Mouse (Mus musculus) spleen, adult 2 months (tissue): ENCODE results near the gene Eef2. TPM values are rescaled to one million over a fixed set of nuclear protein-coding genes. Genes with fewer than 3 reads are reported as not detected.
"Not testable (repeated sequence)": the region's sequence is repeated elsewhere in the genome, so short reads cannot be mapped to it uniquely, and the experiment has no call there.

Source experiments
- DNase-seq, 2 experiments: peaks; one replicate each; pipeline versions ENCODE4 v3.0.0 to v3.0.0-alpha.2; 2012 to 2021; ENCODE audit warnings: low spot score in 2 of 2, low read depth in 1 of 2
- H3K27ac ChIP-seq: fragments of 200-500 bp; 2 replicates; pipeline ENCODE4 v1.5.1; 2012; ENCODE audit warnings: low read length, inconsistent platforms; ENCODE audit not compliant: insufficient read depth
- H3K27me3 ChIP-seq: fragments of 200-500 bp; 2 replicates; pipeline ENCODE4 v1.6.1; 2012; ENCODE audit warnings: mild to moderate bottlenecking, moderate library complexity, low read length, inconsistent platforms; ENCODE audit not compliant: control insufficient read depth, insufficient read depth
- H3K36me3 ChIP-seq: fragments of 200-500 bp; 2 replicates; pipeline ENCODE4 v1.6.1; 2012; ENCODE audit warnings: mild to moderate bottlenecking, low read length, inconsistent platforms; ENCODE audit not compliant: control insufficient read depth, insufficient read depth
- H3K4me1 ChIP-seq: fragments of 200-500 bp; 2 replicates; pipeline ENCODE4 v1.6.1; 2011; ENCODE audit warnings: inconsistent platforms; ENCODE audit not compliant: control insufficient read depth, insufficient read depth, insufficient read length
- H3K4me3 ChIP-seq: fragments of 200-500 bp; 2 replicates; pipeline ENCODE4 v1.5.1; 2011; ENCODE audit warnings: mild to moderate bottlenecking, inconsistent platforms; ENCODE audit not compliant: insufficient read depth, insufficient read length; ENCODE audit errors: extremely low read depth
- CTCF ChIP-seq: fragments of 200-500 bp; IDR thresholded peaks from 2 replicates; pipeline ENCODE4 v1.5.1; 2011; ENCODE audit warnings: mild to moderate bottlenecking, inconsistent platforms; ENCODE audit not compliant: insufficient read depth, insufficient read length, insufficient replicate concordance; ENCODE audit errors: extremely low read depth
- POLR2A ChIP-seq: fragments of 200-500 bp; IDR thresholded peaks from 2 replicates; pipeline ENCODE4 v1.6.1; 2011; ENCODE audit warnings: low read depth, low read length, inconsistent platforms
- WGBS: fragments of 180-500 bp; shearing (Covaris S2); methylation state at CpG from one replicate; pipeline ENCODE4 v1.1.7; 2018; 5-methylcytosine and 5-hydroxymethylcytosine counted together
- polyA plus RNA-seq: library from polyadenylated mRNA; depleted of rRNA; stranded (reverse); fragments of >200 nt; gene quantifications from 2 replicates; pipeline ENCODE4 v1.2.3, GENCODE M21; 2012

Eef2 gene
- polyA plus RNA-seq, 1 experiment, result 1,457 TPM

GRCm38 (mm10) chr10:81174617-81175344 lies 1.6 kb upstream of the Eef2 start:
- Histone ChIP-seq H3K36me3 (peaks cover 20% of the 10 kb centered on the region), H3K27me3 (no peaks in the 10 kb centered on the region), H3K4me1 (peaks cover 14% of the 10 kb centered on the region; the same call in 1 of the 2 replicates), H3K4me3 (no peak overlapping the region), H3K27ac (0 out of 2 replicates have a peak overlapping the region, but pooled peaks have one; percentile 10)
- DNase-seq, result peak; percentile 73 to 87
- WGBS, result 18% methylated on average over 29 of the region's 29 CpGs
- TF ChIP-seq CTCF (peak; percentile 99), POLR2A (no peak)

- WGBS, result 15% methylated on average over 4 of the region's 4 CpGs
- H3K27me3 ChIP-seq, DNase-seq, H3K4me3 ChIP-seq: not testable (repeated sequence)
- H3K36me3 ChIP-seq, result peaks cover 25% of the 10 kb centered on the region
- H3K4me1 ChIP-seq, result peaks cover 14% of the 10 kb centered on the region; the same call in 1 of the 2 replicates
- H3K27ac ChIP-seq, result peak overlapping the region; percentile 52; the same call in 1 of the 2 replicates
Measured at GRCm38 (mm10) chr10:81175345-81175701, 1.1 kb upstream of the Eef2 start.

GRCm38 (mm10) chr10:81175936-81176465 lies 430 bp upstream of the Eef2 start:
- no peaks in the 10 kb centered on the region for H3K27me3 ChIP-seq
- peaks cover 31% of the 10 kb centered on the region for H3K36me3 ChIP-seq
- DNase-seq, result no peak
- 14% methylated on average over 13 of the region's 13 CpGs for WGBS
- H3K4me1 ChIP-seq, result peaks cover 14% of the 10 kb centered on the region; the same call in 1 of the 2 replicates
- TF ChIP-seq CTCF (no peak), POLR2A (no peak)
- H3K4me3 ChIP-seq, result peak overlapping the region; percentile 25; the same call in 1 of the 2 replicates
- H3K27ac ChIP-seq, result peak overlapping the region; percentile 30

GRCm38 (mm10) chr10:81177491-81177925 lies 1.1 kb downstream of the Eef2 start:
- H3K4me3 ChIP-seq, result peak overlapping the region; percentile 80
- peaks cover 44% of the 10 kb centered on the region for H3K36me3 ChIP-seq
- TF ChIP-seq CTCF (no peak), POLR2A (no peak)
- DNase-seq, result no peak
- peaks cover 14% of the 10 kb centered on the region; the same call in 1 of the 2 replicates for H3K4me1 ChIP-seq
- H3K27ac ChIP-seq, result peak overlapping the region; percentile 90; the same call in 1 of the 2 replicates
- WGBS, result 13% methylated on average over 16 of the region's 16 CpGs
- no peaks in the 10 kb centered on the region for H3K27me3 ChIP-seq

GRCm38 (mm10) chr10:81177958-81178712 lies 1.7 kb downstream of the Eef2 start:
- 69% methylated on average over 14 of the region's 14 CpGs for whole genome bisulfite sequencing
- H3K4me1 ChIP-seq, result peaks cover 14% of the 10 kb centered on the region; the same call in 1 of the 2 replicates
- H3K4me3 ChIP-seq, result peak overlapping the region; percentile 80; the same call in 1 of the 2 replicates
- H3K27me3 ChIP-seq, result no peaks in the 10 kb centered on the region
- H3K36me3 ChIP-seq, result peaks cover 44% of the 10 kb centered on the region
- peak in 1 of 2 experiments; percentile 51 for DNase-seq
- H3K27ac ChIP-seq, result no peak overlapping the region
- no peak for TF ChIP-seq POLR2A
- TF ChIP-seq CTCF, result no peak

GRCm38 (mm10) chr10:81178927-81179326 lies 2.5 kb downstream of the Eef2 start:
- Histone ChIP-seq H3K4me1 (peaks cover 16% of the 10 kb centered on the region; the same call in 1 of the 2 replicates), H3K36me3 (peaks cover 44% of the 10 kb centered on the region), H3K4me3 (no peak overlapping the region), H3K27ac (no peak overlapping the region), H3K27me3 (no peaks in the 10 kb centered on the region)
- WGBS, result 91% methylated on average over 11 of the region's 11 CpGs
- no peak for DNase-seq
- TF ChIP-seq POLR2A (no peak), CTCF (no peak)
